Mouse (Mus musculus): Measurements from ENCODE around the gene Rdh16f1. TPM values are rescaled to one million over a fixed set of nuclear protein-coding genes. Genes with fewer than 3 reads are reported as not detected.

The Rdh16f1 gene
- total and polyA plus RNA-seq, 2 experiments, result not detected

DNA sequence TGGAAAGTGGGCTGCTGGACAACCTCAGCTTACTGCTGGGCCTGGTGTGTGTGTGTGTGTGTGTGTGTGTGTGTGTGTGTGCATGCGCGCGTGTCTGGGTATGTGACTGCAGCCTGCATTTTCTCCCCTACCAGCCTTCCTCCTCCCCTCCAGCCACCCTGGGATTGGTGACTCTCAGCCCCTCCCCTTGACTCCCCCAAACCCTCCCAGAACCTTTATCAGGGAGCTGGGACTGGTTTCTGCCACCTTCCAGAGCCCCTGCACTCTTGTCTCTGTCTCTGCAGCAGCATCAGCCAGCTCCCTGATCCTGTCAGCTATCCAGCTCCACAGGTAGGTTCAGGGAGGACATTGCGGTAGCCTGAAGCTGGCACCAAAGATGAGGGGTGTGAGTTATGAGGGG, 34.5 kb upstream of the Rdh16f1 start:
- no peak overlapping the region for H3K4me3 ChIP-seq (ENCODE audit: insufficient read depth, low read depth, low read length)
- H3K4me1 ChIP-seq (ENCODE audit: control insufficient read depth, insufficient read depth, low read length), result no peaks in the 10 kb centered on the region
- no peak for DNase-seq (ENCODE audit: extremely low read depth, low read depth, low spot score)
- H3K36me3 ChIP-seq (ENCODE audit: control insufficient read depth, insufficient read depth, low read length), result no peaks in the 10 kb centered on the region
- no peak overlapping the region for H3K9ac ChIP-seq (ENCODE audit: low read depth, low read length)
- WGBS, result 86% methylated on average over 4 of the region's 4 CpGs
- no peak for TF ChIP-seq POLR2A (IDR thresholded peaks at IDR 0.05; ENCODE audit: extremely low read depth, insufficient read depth, low read length)
- no peak for TF ChIP-seq CTCF (IDR thresholded peaks at IDR 0.05; ENCODE audit: low read depth, low read length)
- H3K27ac ChIP-seq (replicated peaks; ENCODE audit: insufficient read depth, low read depth, low read length), result no peak overlapping the region
- H3K27me3 ChIP-seq (ENCODE audit: control insufficient read depth, insufficient read depth, low read length), result 0 out of 2 replicates have a peak, but pooled peaks cover 2% of the 10 kb centered on the region
- H3K79me2 ChIP-seq (ENCODE audit: control insufficient read depth, insufficient read depth, low read length), result no peaks in the 10 kb centered on the region

DNA sequence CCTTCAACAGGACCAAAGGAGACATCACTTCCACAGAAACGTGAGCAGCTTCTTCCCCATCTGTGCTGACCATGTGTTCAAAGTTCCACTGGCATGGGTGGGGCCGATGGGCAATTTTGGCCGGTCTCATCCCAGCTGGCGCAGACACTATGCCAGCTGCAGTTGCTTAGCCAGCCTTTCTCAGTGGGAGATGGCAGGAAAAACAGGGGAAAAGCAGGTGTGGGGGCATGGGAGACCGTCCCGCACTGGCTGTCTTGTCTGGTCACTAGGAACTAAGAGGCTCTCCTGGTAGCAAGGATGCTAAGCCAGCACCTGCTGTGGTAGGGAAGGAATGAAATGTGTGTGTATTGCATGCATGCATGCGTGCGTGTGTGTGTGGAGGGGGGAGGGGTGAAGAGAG, 31.1 kb upstream of the Rdh16f1 start:
- Histone ChIP-seq H3K4me1 (ENCODE audit: control insufficient read depth, insufficient read depth, low read length) (no peaks in the 10 kb centered on the region), H3K27me3 (ENCODE audit: control insufficient read depth, insufficient read depth, low read length) (0 out of 2 replicates have a peak, but pooled peaks cover 2% of the 10 kb centered on the region), H3K36me3 (ENCODE audit: control insufficient read depth, insufficient read depth, low read length) (no peaks in the 10 kb centered on the region), H3K4me3 (ENCODE audit: insufficient read depth, low read depth, low read length) (no peak overlapping the region), H3K27ac (replicated peaks; ENCODE audit: insufficient read depth, low read depth, low read length) (no peak overlapping the region), H3K79me2 (ENCODE audit: control insufficient read depth, insufficient read depth, low read length) (no peaks in the 10 kb centered on the region), H3K9ac (ENCODE audit: low read depth, low read length) (no peak overlapping the region)
- no peak for DNase-seq (ENCODE audit: extremely low read depth, low read depth, low spot score)
- 79% methylated on average over 8 of the region's 8 CpGs for WGBS
- no peak for TF ChIP-seq CTCF (IDR thresholded peaks at IDR 0.05; ENCODE audit: low read depth, low read length)
- TF ChIP-seq POLR2A (IDR thresholded peaks at IDR 0.05; ENCODE audit: extremely low read depth, insufficient read depth, low read length), result no peak

DNA sequence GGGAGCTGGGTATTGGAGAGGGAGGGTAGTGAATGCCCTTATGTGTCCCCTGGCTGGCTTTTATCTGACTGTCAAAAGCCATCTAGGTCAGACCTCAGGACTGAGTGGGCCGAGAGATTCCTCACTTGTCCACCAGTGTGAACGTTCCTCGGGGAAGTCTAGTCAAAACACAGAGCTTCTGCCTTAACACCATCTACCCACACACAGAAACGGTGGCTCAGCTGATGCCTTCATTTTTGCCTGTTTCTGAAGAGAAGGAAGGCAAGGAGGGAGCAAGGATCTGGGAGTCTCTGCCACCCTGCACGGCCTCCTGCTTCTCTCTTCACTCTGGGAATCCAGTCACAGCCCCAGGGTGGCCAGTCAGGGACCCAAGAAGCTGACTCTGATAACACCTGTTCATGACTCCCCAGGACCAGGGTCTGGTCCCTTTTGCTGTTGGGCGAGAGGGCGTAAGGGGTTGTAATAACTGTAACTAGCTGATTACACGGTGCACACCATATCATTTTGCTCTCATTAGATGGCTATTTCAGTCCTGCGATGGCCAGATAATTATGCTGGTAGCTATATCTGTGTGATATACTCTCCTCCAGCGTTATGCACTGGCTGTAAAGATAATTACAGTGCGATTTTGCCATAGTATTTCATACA, 29.2 kb upstream of the Rdh16f1 start:
- H3K4me1 ChIP-seq (ENCODE audit: control insufficient read depth, insufficient read depth, low read length), result no peaks in the 10 kb centered on the region
- H3K27ac ChIP-seq (replicated peaks; ENCODE audit: insufficient read depth, low read depth, low read length), result no peak overlapping the region
- 0 out of 2 replicates have a peak, but pooled peaks cover 2% of the 10 kb centered on the region for H3K27me3 ChIP-seq (ENCODE audit: control insufficient read depth, insufficient read depth, low read length)
- no peaks in the 10 kb centered on the region for H3K79me2 ChIP-seq (ENCODE audit: control insufficient read depth, insufficient read depth, low read length)
- H3K36me3 ChIP-seq (ENCODE audit: control insufficient read depth, insufficient read depth, low read length), result no peaks in the 10 kb centered on the region
- no peak overlapping the region for H3K4me3 ChIP-seq (ENCODE audit: insufficient read depth, low read depth, low read length)
- no peak overlapping the region for H3K9ac ChIP-seq (ENCODE audit: low read depth, low read length)
- no peak for TF ChIP-seq POLR2A (IDR thresholded peaks at IDR 0.05; ENCODE audit: extremely low read depth, insufficient read depth, low read length)
- no peak for TF ChIP-seq CTCF (IDR thresholded peaks at IDR 0.05; ENCODE audit: low read depth, low read length)
- 85% methylated on average over 11 of the region's 11 CpGs for WGBS
- no peak for DNase-seq (ENCODE audit: extremely low read depth, low read depth, low spot score)

- 0 out of 2 replicates have a peak, but pooled peaks cover under 1% of the 10 kb centered on the region for H3K27me3 ChIP-seq (ENCODE audit: control insufficient read depth, insufficient read depth, low read length)
- H3K4me1 ChIP-seq (ENCODE audit: control insufficient read depth, insufficient read depth, low read length), result no peaks in the 10 kb centered on the region
- H3K79me2 ChIP-seq (ENCODE audit: control insufficient read depth, insufficient read depth, low read length), result no peaks in the 10 kb centered on the region
- H3K4me3 ChIP-seq (ENCODE audit: insufficient read depth, low read depth, low read length), result no peak overlapping the region
- H3K27ac ChIP-seq (replicated peaks; ENCODE audit: insufficient read depth, low read depth, low read length), result no peak overlapping the region
- H3K9ac ChIP-seq (ENCODE audit: low read depth, low read length), result no peak overlapping the region
- WGBS, result 75% methylated on average over 9 of the region's 9 CpGs
- TF ChIP-seq CTCF (IDR thresholded peaks at IDR 0.05; ENCODE audit: low read depth, low read length) (no peak), POLR2A (IDR thresholded peaks at IDR 0.05; ENCODE audit: extremely low read depth, insufficient read depth, low read length) (no peak)
- H3K36me3 ChIP-seq (ENCODE audit: control insufficient read depth, insufficient read depth, low read length), result no peaks in the 10 kb centered on the region
- DNase-seq (ENCODE audit: extremely low read depth, low read depth, low spot score), result no peak
Observed at GRCm38 (mm10) chr10:127730933-127731310, 28.7 kb upstream of the Rdh16f1 start.

DNA sequence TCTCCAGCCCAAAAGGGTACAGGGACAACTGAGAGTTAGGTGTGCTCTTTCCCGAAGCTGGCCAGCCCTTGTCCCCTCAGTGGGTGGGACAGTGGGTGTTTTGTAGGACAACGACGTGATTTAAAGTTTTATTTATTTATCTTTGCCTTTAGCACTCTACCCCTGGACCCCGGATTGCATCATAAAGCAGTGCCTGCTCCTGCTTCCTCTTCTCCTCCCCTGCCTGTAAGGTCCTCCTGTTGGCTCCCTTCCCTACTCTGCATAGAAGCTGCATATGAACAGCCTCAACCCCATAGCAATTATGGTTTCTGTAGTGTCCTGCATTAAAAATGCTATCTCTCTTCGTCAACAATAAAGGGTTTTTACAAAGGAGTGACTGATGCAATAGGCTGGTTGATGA, 28.2 kb upstream of the Rdh16f1 start:
- no peak overlapping the region for H3K27ac ChIP-seq (replicated peaks; ENCODE audit: insufficient read depth, low read depth, low read length)
- 0 out of 2 replicates have a peak, but pooled peaks cover 1% of the 10 kb centered on the region for H3K4me1 ChIP-seq (ENCODE audit: control insufficient read depth, insufficient read depth, low read length)
- H3K9ac ChIP-seq (ENCODE audit: low read depth, low read length), result no peak overlapping the region
- H3K79me2 ChIP-seq (ENCODE audit: control insufficient read depth, insufficient read depth, low read length), result no peaks in the 10 kb centered on the region
- no peaks in the 10 kb centered on the region for H3K27me3 ChIP-seq (ENCODE audit: control insufficient read depth, insufficient read depth, low read length)
- 20% methylated on average over 5 of the region's 5 CpGs for WGBS
- TF ChIP-seq POLR2A (IDR thresholded peaks at IDR 0.05; ENCODE audit: extremely low read depth, insufficient read depth, low read length), result no peak
- no peak for TF ChIP-seq CTCF (IDR thresholded peaks at IDR 0.05; ENCODE audit: low read depth, low read length)
- no peak for DNase-seq (ENCODE audit: extremely low read depth, low read depth, low spot score)
- no peak overlapping the region for H3K4me3 ChIP-seq (ENCODE audit: insufficient read depth, low read depth, low read length)
- no peaks in the 10 kb centered on the region for H3K36me3 ChIP-seq (ENCODE audit: control insufficient read depth, insufficient read depth, low read length)

- WGBS, result 28% methylated on average over 5 of the region's 5 CpGs
- peak; percentile 47 for DNase-seq (ENCODE audit: extremely low read depth, low read depth, low spot score)
Observed at GRCm38 (mm10) chr10:127734434-127734833, 25.2 kb upstream of the Rdh16f1 start.

More at GRCm38 (mm10) chr10:127734434-127734833, 25.2 kb upstream of the Rdh16f1 start:
- Histone ChIP-seq H3K9ac (ENCODE audit: low read depth, low read length) (no peak overlapping the region), H3K79me2 (ENCODE audit: control insufficient read depth, insufficient read depth, low read length) (no peaks in the 10 kb centered on the region), H3K4me3 (ENCODE audit: insufficient read depth, low read depth, low read length) (no peak overlapping the region), H3K36me3 (ENCODE audit: control insufficient read depth, insufficient read depth, low read length) (no peaks in the 10 kb centered on the region), H3K4me1 (ENCODE audit: control insufficient read depth, insufficient read depth, low read length) (peaks cover 15% of the 10 kb centered on the region), H3K27ac (replicated peaks; ENCODE audit: insufficient read depth, low read depth, low read length) (no peak overlapping the region), H3K27me3 (ENCODE audit: control insufficient read depth, insufficient read depth, low read length) (no peaks in the 10 kb centered on the region)
- TF ChIP-seq POLR2A (IDR thresholded peaks at IDR 0.05; ENCODE audit: extremely low read depth, insufficient read depth, low read length) (no peak), CTCF (IDR thresholded peaks at IDR 0.05; ENCODE audit: low read depth, low read length) (peak; percentile 68)

All from liver, adult 2 months (tissue).